Mouse (Mus musculus) embryonic stem cell, embryonic (primary cell): ENCODE data around the gene Kif27.

Experiments used
- CTCF ChIA-PET, 4 experiments: fragments of 300-600 bp in 2 of 4; fragments of 350-600 bp in 2 of 4; sonication (Branson Sonifier 250); formaldehyde crosslinking; loops; one replicate each; lab custom pipeline; 2022; ENCODE audit warnings: inconsistent platforms in 2 of 4; lab: Charles Lee
- POLR2A ChIA-PET, 4 experiments: fragments of 300-600 bp in 2 of 4; fragments of 350-600 bp in 2 of 4; sonication (Branson Sonifier 250); formaldehyde crosslinking; loops; one replicate each; lab custom pipeline; 2022; ENCODE audit warnings: antibody characterized with exemption in 4 of 4, inconsistent platforms in 1 of 4; lab: Charles Lee

Gene Kif27

GRCm38 (mm10) chr13:58273411-58274258 is 85.3 kb downstream of the Kif27 start:
- POLR2A ChIA-PET, result interaction anchor here in 2 of 4 experiments (0.7 to 2.5 kb wide), 14 partner anchors 8 to 145 kb away, joined by 3 to 9 read pairs (median 3); partner anchors contain the start of genes 2210016F16Rik (in 1 of the 2), Hnrnpa0 (in 1 of the 2) and Ubqln1 (in 1 of the 2)
- CTCF ChIA-PET, result interaction anchor here in 2 of 4 experiments (0.6 to 1.7 kb wide), 3 partner anchors 15 to 1216 kb away, joined by 3 to 10 read pairs (median 6); no protein-coding TSS in a partner anchor

GRCm38 (mm10) chr13:58266864-58267263 is 92.1 kb downstream of the Kif27 start:
- CTCF ChIA-PET, result interaction anchor here in 1 of 4 experiments (1.5 kb wide), 1 partner anchor 13 kb away, joined by 5 read pairs; no protein-coding TSS in a partner anchor
- POLR2A ChIA-PET, result interaction anchor here in 3 of 4 experiments (0.6 to 1.2 kb wide), 6 partner anchors 8 to 338 kb away, joined by 3 read pairs; partner anchors contain the start of gene Gkap1 (in 1 of the 3)

GRCm38 (mm10) chr13:58263546-58263945 is 95.4 kb downstream of the Kif27 start:
- POLR2A ChIA-PET, result interaction anchor here (0.6 to 2.0 kb wide), 12 partner anchors 8 to 196 kb away, joined by 3 to 6 read pairs (median 4); partner anchors contain the start of gene Gkap1 (in 2 of the 4)
- CTCF ChIA-PET, result interaction anchor here in 1 of 4 experiments (0.7 to 2.0 kb wide), 3 partner anchors 10 to 24 kb away, joined by 3 to 7 read pairs (median 3); no protein-coding TSS in a partner anchor

GRCm38 (mm10) chr13:58261674-58262073 is 97.2 kb downstream of the Kif27 start:
- POLR2A ChIA-PET, result no interaction called here
- CTCF ChIA-PET, result no interaction called here

- POLR2A ChIA-PET, result interaction anchor here (0.6 to 1.5 kb wide), 13 partner anchors 9 to 1419 kb away, joined by 3 to 8 read pairs (median 3); no protein-coding TSS in a partner anchor
- CTCF ChIA-PET, result interaction anchor here (0.6 to 2.5 kb wide), 33 partner anchors 10 to 1795 kb away, joined by 3 to 23 read pairs (median 4); partner anchors contain the start of genes Gkap1 (in 1 of the 4) and Hnrnpa0 (in 1 of the 4)
Measured at GRCm38 (mm10) chr13:58253268-58253667, 105.7 kb downstream of the Kif27 start.

GRCm38 (mm10) chr13:58248957-58249356 is 110.0 kb downstream of the Kif27 start:
- POLR2A ChIA-PET, result no interaction called here
- CTCF ChIA-PET, result no interaction called here
